In the genomic region with DNA sequence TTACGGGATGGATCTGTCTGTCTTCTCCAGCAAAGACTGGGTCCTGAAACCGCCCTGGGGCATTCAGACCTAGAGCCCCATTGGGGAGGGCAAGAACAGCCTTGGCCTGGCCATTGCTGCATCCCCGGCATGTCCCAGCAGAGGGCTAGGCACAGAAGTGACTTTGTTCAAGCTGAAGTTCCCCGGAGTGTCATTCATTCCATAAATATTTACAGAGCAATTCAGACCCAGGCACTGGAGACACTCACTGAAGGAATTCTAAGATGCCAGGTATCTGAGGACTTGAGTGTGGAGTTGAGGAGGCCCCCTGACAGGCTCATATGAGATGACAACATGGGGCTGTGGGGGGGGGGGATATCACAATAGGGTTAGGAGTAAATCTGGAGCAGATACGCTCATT, we compare ENCODE assay signal across 15 mouse cellular contexts. TPM values are rescaled to one million over a fixed set of nuclear protein-coding genes. Genes with fewer than 3 reads are reported as not detected.
DNase-seq lines count a peak whose midpoint lies in the region; ATAC-seq and TF ChIP-seq lines count a peak whose summit lies in the region.
"Had no signal": no experiment of that assay in that cellular context is flagged by ENCODE, and none has a peak within 500 bp of the region (broad histone marks: within the 10 kb centered on the region; RNA-seq: fewer than 3 reads in every experiment).

No protein-coding gene starts in this region.

- H3K9ac ChIP-seq in heart, embryonic 15.5 days = no peak overlapping the region; the same call in 1 of the 2 replicates
- H3K9ac ChIP-seq in embryonic facial prominence, embryonic 15.5 days = no peak overlapping the region
- H3K9ac ChIP-seq in lung, postnatal 0 days (replicated peaks; ENCODE audit: low read depth) = peak overlapping the region; percentile 34; the same call in 1 of the 2 replicates
- H3K9ac ChIP-seq in midbrain, embryonic 14.5 days (replicated peaks; ENCODE audit: low read length) = no peak overlapping the region
- H3K9ac ChIP-seq in hindbrain, embryonic 13.5 days = no peak overlapping the region

- peak overlapping the region; percentile 68 for H3K27ac ChIP-seq in heart, embryonic 15.5 days
- H3K27ac ChIP-seq in embryonic facial prominence, embryonic 15.5 days (replicated peaks) = peak overlapping the region; percentile 71
- peak overlapping the region; percentile 95 for H3K27ac ChIP-seq in lung, postnatal 0 days (ENCODE audit: low read length)
- no peak overlapping the region for H3K27ac ChIP-seq in midbrain, embryonic 14.5 days (replicated peaks; ENCODE audit: low read depth, low read length)
- H3K27ac ChIP-seq in hindbrain, embryonic 13.5 days = no peak overlapping the region
- H3K27ac ChIP-seq: left cerebral cortex, adult 2 months; neural tube, embryonic 12.5 days had no signal

- intact Hi-C loops in heart, postnatal 36 days (cut with DNase I) = loop anchor here (10.0 kb wide), 1 partner anchor 889 kb away; a partner anchor contains a TSS

- in situ Hi-C loops in Patski (cut with MboI; ENCODE audit: low pct_unique_long_range_greater_than_20kb) = no loop called here

- H3K4me3 ChIP-seq in heart, embryonic 15.5 days = no peak overlapping the region
- no peak overlapping the region for H3K4me3 ChIP-seq in embryonic facial prominence, embryonic 15.5 days (replicated peaks)
- no peak overlapping the region for H3K4me3 ChIP-seq in lung, postnatal 0 days (ENCODE audit: low read depth, low read length)
- H3K4me3 ChIP-seq in midbrain, embryonic 14.5 days (replicated peaks; ENCODE audit: low read depth, low read length) = no peak overlapping the region
- no peak overlapping the region for H3K4me3 ChIP-seq in hindbrain, embryonic 13.5 days
- H3K4me3 ChIP-seq: left cerebral cortex, adult 2 months had no signal

- no peaks in the 10 kb centered on the region for H3K9me3 ChIP-seq in heart, embryonic 15.5 days (replicated peaks)
- no peaks in the 10 kb centered on the region for H3K9me3 ChIP-seq in embryonic facial prominence, embryonic 15.5 days (replicated peaks)
- H3K9me3 ChIP-seq in lung, postnatal 0 days (ENCODE audit: low read length) = no peaks in the 10 kb centered on the region
- no peaks in the 10 kb centered on the region for H3K9me3 ChIP-seq in midbrain, embryonic 14.5 days (ENCODE audit: control insufficient read depth, low read length)
- no peaks in the 10 kb centered on the region for H3K9me3 ChIP-seq in hindbrain, embryonic 13.5 days
- H3K9me3 ChIP-seq: neural tube, embryonic 12.5 days had no signal

- CTCF ChIA-PET in Patski (lab: Charles Lee) = no interaction called here

- peaks cover 31% of the 10 kb centered on the region for H3K4me1 ChIP-seq in heart, embryonic 15.5 days (replicated peaks)
- H3K4me1 ChIP-seq in embryonic facial prominence, embryonic 15.5 days = peaks cover 27% of the 10 kb centered on the region
- peaks cover 16% of the 10 kb centered on the region for H3K4me1 ChIP-seq in lung, postnatal 0 days (ENCODE audit: insufficient read depth, low read depth, low read length)
- peaks cover 2% of the 10 kb centered on the region; the same call in 1 of the 2 replicates for H3K4me1 ChIP-seq in midbrain, embryonic 14.5 days (ENCODE audit: control insufficient read depth, insufficient read depth, low read length)
- peaks cover 7% of the 10 kb centered on the region; the same call in 1 of the 2 replicates for H3K4me1 ChIP-seq in hindbrain, embryonic 13.5 days (replicated peaks)

- no peak for DNase-seq in heart, postnatal 36 days
- DNase-seq in Patski (ENCODE audit: low read depth, low spot score) = no peak
- peak; percentile 93 for DNase-seq in lung, postnatal 0 days (ENCODE audit: low spot score)
- no peak for DNase-seq in midbrain, embryonic 14.5 days
- DNase-seq in embryo, embryonic 9.5 days (ENCODE audit: extremely low spot score) = no peak
- DNase-seq: cerebellum, adult 8-10 months; liver; right cerebral cortex, postnatal 4 days; thymus, postnatal 4 days had no signal

- H3K4me2 ChIP-seq in heart, embryonic 15.5 days = no peak overlapping the region
- no peak overlapping the region for H3K4me2 ChIP-seq in embryonic facial prominence, embryonic 15.5 days (replicated peaks)
- 0 out of 2 replicates have a peak overlapping the region, but pooled peaks have one; percentile 50 for H3K4me2 ChIP-seq in lung, postnatal 0 days (replicated peaks; ENCODE audit: low read depth, low read length)
- no peak overlapping the region for H3K4me2 ChIP-seq in midbrain, embryonic 14.5 days (ENCODE audit: low read length)
- no peak overlapping the region for H3K4me2 ChIP-seq in hindbrain, embryonic 13.5 days

- H3K27me3 ChIP-seq in heart, embryonic 15.5 days = no peaks in the 10 kb centered on the region
- H3K27me3 ChIP-seq in Patski = no peaks in the 10 kb centered on the region
- no peaks in the 10 kb centered on the region for H3K27me3 ChIP-seq in embryonic facial prominence, embryonic 15.5 days
- H3K27me3 ChIP-seq in lung, postnatal 0 days (replicated peaks; ENCODE audit: insufficient read depth, low read length) = no peaks in the 10 kb centered on the region
- no peaks in the 10 kb centered on the region for H3K27me3 ChIP-seq in midbrain, embryonic 14.5 days (ENCODE audit: control insufficient read depth, insufficient read depth, low read length)
- H3K27me3 ChIP-seq in hindbrain, embryonic 13.5 days = 0 out of 2 replicates have a peak, but pooled peaks cover 4% of the 10 kb centered on the region
- H3K27me3 ChIP-seq: neural tube, embryonic 12.5 days had no signal

- no peak for TF ChIP-seq CTCF in Patski (IDR thresholded peaks at IDR 0.05)
- peak; percentile 64 for TF ChIP-seq CTCF in lung, postnatal 0 days (IDR thresholded peaks at IDR 0.05)

- peak; percentile 94 for TF ChIP-seq EP300 in lung, postnatal 0 days (IDR thresholded peaks at IDR 0.05)

- peaks cover 37% of the 10 kb centered on the region for H3K36me3 ChIP-seq in heart, embryonic 15.5 days
- H3K36me3 ChIP-seq in embryonic facial prominence, embryonic 15.5 days = peaks cover 89% of the 10 kb centered on the region
- peaks cover 32% of the 10 kb centered on the region; the same call in 1 of the 2 replicates for H3K36me3 ChIP-seq in lung, postnatal 0 days (ENCODE audit: insufficient read depth, low read length)
- H3K36me3 ChIP-seq in midbrain, embryonic 14.5 days (ENCODE audit: control insufficient read depth, insufficient read depth, low read length) = no peaks in the 10 kb centered on the region
- peaks cover 6% of the 10 kb centered on the region for H3K36me3 ChIP-seq in hindbrain, embryonic 13.5 days
- H3K36me3 ChIP-seq: neural tube, embryonic 12.5 days had no signal

- WGBS in heart, embryonic 15.5 days = 55% methylated on average over 5 of the region's 5 CpGs
- WGBS in embryonic facial prominence, embryonic 15.5 days = 67% methylated on average over 5 of the region's 5 CpGs
- 31% methylated on average over 5 of the region's 5 CpGs for whole genome bisulfite sequencing in lung, postnatal 0 days
- 86% methylated on average over 5 of the region's 5 CpGs for WGBS in midbrain, embryonic 14.5 days
- WGBS in hindbrain, embryonic 13.5 days = 82% methylated on average over 5 of the region's 5 CpGs

- POLR2A ChIA-PET in Patski (lab: Charles Lee) = no interaction called here

- ATAC-seq in heart, embryonic 15.5 days (replicated peaks; ENCODE audit: insufficient number of reproducible peaks, insufficient read depth, low FRiP score, low read depth) = no peak
- ATAC-seq in Patski = peak; percentile 26
- no peak for ATAC-seq in embryonic facial prominence, embryonic 15.5 days (ENCODE audit: insufficient number of reproducible peaks, low FRiP score, low TSS enrichment, low read depth)
- ATAC-seq in lung, postnatal 0 days = peak; percentile 75
- no peak for ATAC-seq in midbrain, embryonic 14.5 days (ENCODE audit: low FRiP score, low TSS enrichment)
- ATAC-seq in hindbrain, embryonic 13.5 days (ENCODE audit: low FRiP score) = no peak
- ATAC-seq: CD4-positive, CD25-positive, alpha-beta regulatory T cell, adult 4 months had no signal

RNA-seq across cellular contexts. Expression of a gene that starts 10.3 kb away (rescaled TPM):
- 118 and 124 TPM in 2 replicates for polyA plus RNA-seq in heart, embryonic 15.5 days (2015; fragmentation: Nextera tagmentation; extraction: Ambion mirVana)
- 100 to 1,000 TPM; 137 to 141 TPM for total RNA-seq in heart, postnatal 36 days (2021)
- 160 TPM for polyA plus RNA-seq in Patski (2021)
- 202 and 212 TPM in 2 replicates for polyA plus RNA-seq in embryonic facial prominence, embryonic 15.5 days (2015; fragmentation: Nextera tagmentation; extraction: Ambion mirVana)
- 196 and 204 TPM in 2 replicates for polyA plus RNA-seq in lung, postnatal 0 days (2015; fragmentation: Nextera tagmentation; extraction: Ambion mirVana)
- 135 and 136 TPM in 2 replicates for polyA plus RNA-seq in midbrain, embryonic 14.5 days (2014; fragmentation: Nextera tagmentation; extraction: Ambion mirVana)
- 133 and 135 TPM in 2 replicates for polyA plus RNA-seq in hindbrain, embryonic 13.5 days (2015; fragmentation: Nextera tagmentation; extraction: Ambion mirVana)

RNA-seq across cellular contexts. Expression of a gene that starts 11.2 kb away (rescaled TPM):
- polyA plus RNA-seq in heart, embryonic 15.5 days (2015; fragmentation: Nextera tagmentation; extraction: Ambion mirVana) = 62.8 TPM in 2 replicates
- total RNA-seq in heart, postnatal 36 days (2021) = 100 to 1,000 TPM in 1 of 2 experiments, 10 to 100 TPM in 1; 93.1 to 131 TPM
- polyA plus RNA-seq in Patski (2021) = 63.0 TPM
- polyA plus RNA-seq in embryonic facial prominence, embryonic 15.5 days (2015; fragmentation: Nextera tagmentation; extraction: Ambion mirVana) = 72.5 and 73.3 TPM in 2 replicates
- polyA plus RNA-seq in lung, postnatal 0 days (2015; fragmentation: Nextera tagmentation; extraction: Ambion mirVana) = 92.2 and 113 TPM in 2 replicates
- polyA plus RNA-seq in midbrain, embryonic 14.5 days (2014; fragmentation: Nextera tagmentation; extraction: Ambion mirVana) = 3.1 and 3.9 TPM in 2 replicates
- polyA plus RNA-seq in hindbrain, embryonic 13.5 days (2015; fragmentation: Nextera tagmentation; extraction: Ambion mirVana) = 5.2 and 6.4 TPM in 2 replicates

RNA-seq across cellular contexts. Expression of a gene that starts 33.9 kb away (rescaled TPM):
- 644 and 688 TPM in 2 replicates for polyA plus RNA-seq in heart, embryonic 15.5 days (2015; fragmentation: Nextera tagmentation; extraction: Ambion mirVana)
- total RNA-seq in heart, postnatal 36 days (2021) = 100 to 1,000 TPM; 169 to 178 TPM
- 96.2 TPM for polyA plus RNA-seq in Patski (2021)
- 931 and 958 TPM in 2 replicates for polyA plus RNA-seq in embryonic facial prominence, embryonic 15.5 days (2015; fragmentation: Nextera tagmentation; extraction: Ambion mirVana)
- 552 and 558 TPM in 2 replicates for polyA plus RNA-seq in lung, postnatal 0 days (2015; fragmentation: Nextera tagmentation; extraction: Ambion mirVana)
- polyA plus RNA-seq in midbrain, embryonic 14.5 days (2014; fragmentation: Nextera tagmentation; extraction: Ambion mirVana) = 1,539 and 1,832 TPM in 2 replicates
- 1,371 and 1,383 TPM in 2 replicates for polyA plus RNA-seq in hindbrain, embryonic 13.5 days (2015; fragmentation: Nextera tagmentation; extraction: Ambion mirVana)

Comparison
In these comparisons a context has a peak if more than half of its experiments do, and no peak if none do; other contexts are left out.
1. ATAC-seq: peak in Patski (single experiment) and lung, postnatal 0 days (single experiment); none in heart, embryonic 15.5 days (single experiment), embryonic facial prominence, embryonic 15.5 days (single experiment), midbrain, embryonic 14.5 days (single experiment) and hindbrain, embryonic 13.5 days (single experiment).
2. H3K27ac ChIP-seq: peak in heart, embryonic 15.5 days (single experiment), embryonic facial prominence, embryonic 15.5 days (single experiment) and lung, postnatal 0 days (single experiment); none in midbrain, embryonic 14.5 days (single experiment) and hindbrain, embryonic 13.5 days (single experiment).